Mouse (Mus musculus): ENCODE data around the gene Neurod2.
A peak's percentile ranks its signal among the peaks of the same experiment; 100 is the strongest.

The Neurod2 gene

DNA sequence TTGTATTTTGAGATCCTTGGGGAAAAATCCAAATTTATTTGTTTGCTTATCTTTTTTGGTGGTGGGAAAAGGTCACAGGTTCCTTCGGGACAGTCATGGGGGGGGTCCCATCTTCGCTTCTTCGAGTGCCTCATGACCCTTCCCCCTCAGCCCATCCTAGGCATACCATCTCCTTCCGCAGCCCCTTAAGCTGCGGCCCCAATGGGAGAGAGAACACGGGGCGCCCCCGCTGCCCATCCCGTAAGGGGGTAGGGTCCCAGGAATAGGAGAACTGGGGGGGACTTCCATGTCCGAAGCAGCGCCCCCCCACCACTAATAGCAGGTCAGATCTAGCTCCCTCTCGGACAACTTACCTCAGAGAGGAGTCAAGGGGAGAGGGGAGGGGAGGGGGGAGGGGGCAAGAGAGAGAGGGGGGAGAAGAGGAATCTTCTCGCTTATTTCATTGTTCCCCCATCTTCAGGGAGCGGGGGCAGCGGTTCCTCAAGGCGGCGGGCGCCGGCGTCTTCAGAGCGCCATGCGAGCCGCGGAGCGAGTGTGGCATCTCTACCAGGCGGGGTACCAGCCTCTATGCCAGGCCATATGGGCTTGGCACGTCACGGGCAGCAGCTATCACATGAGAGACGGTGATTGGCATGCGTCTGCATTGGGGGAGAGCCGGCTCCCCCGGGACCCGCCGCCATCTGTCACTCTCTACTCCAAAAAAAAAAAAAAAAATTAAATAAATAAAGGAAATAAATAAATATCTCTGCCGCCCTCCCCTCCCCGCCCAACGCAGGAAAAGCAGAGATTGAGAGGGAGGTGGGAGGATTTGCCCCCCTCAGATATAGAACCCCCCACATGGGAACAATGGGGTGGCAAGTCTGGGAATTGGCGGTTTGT lies at the start of gene Neurod2:
TSS of gene Neurod2 (minus strand) at position 568 of the 879 bp plus-strand sequence.
- no peak for DNase-seq (ENCODE audit: low read depth in 1 of 2, low spot score in 2 of 2)

DNA sequence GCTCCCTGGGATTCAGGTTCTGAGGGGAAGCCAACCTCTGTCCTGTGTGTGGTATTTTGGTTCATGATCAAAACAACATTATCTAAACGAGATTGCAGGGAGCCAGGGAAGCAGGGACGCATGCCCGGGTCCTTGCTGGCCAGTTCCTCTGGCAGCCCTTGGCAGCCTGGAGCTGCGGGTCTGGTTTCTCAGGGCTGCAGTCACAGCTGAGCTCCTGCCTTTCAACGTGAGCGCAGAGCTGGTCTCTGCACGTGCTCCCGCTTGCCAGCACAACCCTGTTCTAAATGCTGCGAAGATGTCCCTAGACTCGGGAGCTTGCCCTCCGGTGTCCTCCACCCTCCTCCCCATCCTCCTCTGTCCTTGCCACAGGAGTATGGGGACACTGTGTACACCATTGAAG lies 48.3 kb upstream of the Neurod2 start:
- DNase-seq (ENCODE audit: low read depth in 1 of 2, low spot score in 2 of 2): no peak

DNA sequence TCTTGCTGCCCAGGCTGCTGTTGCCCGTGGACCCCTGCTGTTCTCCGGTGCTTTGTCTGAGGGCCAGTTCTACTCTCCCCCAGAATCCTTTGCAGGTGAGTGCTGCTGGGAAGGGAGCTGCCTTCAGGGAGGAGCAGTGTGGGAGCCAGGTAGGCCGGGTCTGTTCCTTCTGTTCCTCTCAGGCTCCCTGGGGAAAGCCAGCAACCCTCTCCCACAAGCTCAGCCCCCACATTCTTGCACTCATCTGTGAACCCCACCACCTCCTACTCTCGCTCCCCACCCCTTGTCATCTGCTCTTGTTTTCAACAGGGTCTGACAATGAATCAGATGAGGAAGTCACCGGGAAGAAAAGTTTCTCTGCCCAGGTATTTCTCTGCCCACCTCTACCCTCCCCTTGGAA lies 47.3 kb upstream of the Neurod2 start:
- DNase-seq (ENCODE audit: low read depth in 1 of 2, low spot score in 2 of 2): no peak

DNA sequence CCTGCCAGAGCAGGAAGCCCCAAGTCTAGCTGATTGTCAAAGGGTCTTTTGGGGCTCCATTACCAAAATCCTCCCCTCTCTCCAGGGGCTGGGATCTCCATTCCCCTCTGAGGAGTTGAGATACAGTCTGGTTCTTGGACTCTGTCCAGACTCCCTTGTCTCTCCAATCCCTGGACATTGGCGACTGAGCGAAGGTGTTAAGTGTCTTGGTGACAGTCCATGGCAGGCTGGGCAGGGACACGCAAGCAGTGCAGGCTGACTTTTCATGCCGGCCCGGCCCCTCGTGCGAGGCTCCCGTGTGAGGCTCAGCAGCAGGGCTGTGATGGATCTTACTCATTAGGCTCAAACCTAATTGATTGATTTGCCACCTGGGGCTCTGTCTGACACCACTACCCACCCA lies 44.8 kb upstream of the Neurod2 start:
- DNase-seq (ENCODE audit: low read depth in 1 of 2, low spot score in 2 of 2): no peak

DNA sequence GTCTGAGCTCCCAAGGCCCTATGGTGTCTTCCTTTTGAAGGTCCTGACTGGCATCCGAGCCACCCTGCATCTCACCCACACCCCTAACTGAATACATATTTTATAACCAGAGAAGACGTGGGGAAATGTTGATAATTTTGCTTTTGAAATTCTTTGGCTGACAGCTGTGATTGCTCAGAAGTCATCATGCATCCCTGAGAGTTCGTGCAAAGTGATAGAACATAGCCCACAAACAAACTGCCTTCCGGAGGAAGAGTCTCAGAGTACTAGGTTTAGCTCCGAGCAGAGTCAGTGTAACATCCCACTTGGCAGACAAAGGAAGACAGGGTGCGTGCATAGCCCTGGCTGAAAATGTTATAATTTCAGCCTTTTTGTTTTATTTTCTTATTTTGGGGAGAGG lies 43.8 kb upstream of the Neurod2 start:
- DNase-seq (ENCODE audit: low read depth in 1 of 2, low spot score in 2 of 2): no peak

DNA sequence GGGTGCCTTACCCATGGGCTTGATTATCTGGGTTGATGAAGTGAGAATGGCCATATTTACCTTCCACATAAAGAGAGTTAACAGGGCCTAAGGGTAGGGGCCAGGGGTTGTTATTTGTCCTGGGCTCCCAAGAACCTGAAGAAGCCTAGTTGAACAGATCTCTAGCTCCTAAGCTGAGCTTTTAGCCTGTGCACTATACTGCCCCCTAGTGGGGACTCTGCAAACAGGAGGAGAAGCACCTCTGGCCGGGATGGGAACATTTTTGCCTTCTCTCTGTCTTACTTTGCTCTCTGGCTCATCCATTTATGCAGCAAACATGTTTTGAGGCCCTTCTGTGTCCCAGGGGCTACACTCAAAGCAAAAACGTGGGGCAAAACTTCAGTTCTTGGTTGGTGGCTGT lies 43.0 kb upstream of the Neurod2 start:
- no peak for DNase-seq (ENCODE audit: low read depth in 1 of 2, low spot score in 2 of 2)

DNA sequence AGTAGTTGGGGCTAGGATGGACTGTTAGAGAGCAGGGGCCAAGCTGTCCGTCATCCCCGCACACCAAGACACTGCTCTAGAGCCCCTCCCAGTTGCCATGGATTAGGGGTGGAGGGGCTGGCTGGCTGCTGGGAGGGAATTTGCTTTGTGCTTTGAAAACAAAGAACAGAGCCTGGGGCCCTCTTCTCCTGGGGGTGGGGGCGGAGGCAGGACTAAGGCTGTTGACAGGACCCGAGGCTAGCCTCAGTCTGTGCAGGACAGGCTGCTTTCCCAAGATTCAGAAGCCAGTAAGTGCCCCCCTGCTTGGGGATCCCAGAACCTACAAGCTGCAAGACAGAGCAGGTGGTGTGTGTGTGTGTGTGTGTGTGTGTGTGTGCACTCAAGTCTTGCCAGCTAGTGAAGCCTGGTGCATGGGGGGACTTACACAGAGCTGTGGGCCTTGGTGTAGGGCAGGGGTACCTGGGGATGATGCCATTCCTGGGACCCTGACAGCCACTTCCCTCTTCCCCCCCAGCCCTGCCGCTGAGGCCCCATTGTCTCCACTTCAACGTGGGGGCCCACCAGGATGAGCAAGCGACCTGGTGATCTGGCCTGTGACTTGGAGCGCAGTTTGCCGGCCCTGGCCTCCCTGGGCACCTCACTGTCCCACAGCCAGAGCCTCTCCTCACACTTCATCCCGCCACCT lies 42.2 kb upstream of the Neurod2 start:
- no peak for DNase-seq (ENCODE audit: low read depth in 1 of 2, low spot score in 2 of 2)

DNA sequence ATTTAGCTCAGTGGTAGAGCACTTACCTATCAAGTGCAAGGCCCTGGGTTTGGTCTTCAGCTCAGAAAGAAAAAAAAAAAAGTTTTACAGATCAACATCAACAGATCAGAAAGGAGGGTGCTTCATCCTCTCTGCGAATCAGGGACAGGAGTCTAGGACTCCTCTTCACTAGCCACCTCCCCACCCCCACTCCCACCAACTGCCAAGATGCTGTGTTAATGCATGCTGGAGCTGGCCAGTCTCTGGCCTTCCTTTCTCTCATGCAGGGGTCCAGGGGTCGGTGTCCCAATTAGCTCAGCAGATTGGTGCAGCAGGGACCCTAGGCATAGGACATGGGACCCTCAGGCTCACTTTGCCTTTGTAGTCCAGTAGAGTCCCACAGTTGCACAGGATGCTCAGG lies 41.1 kb upstream of the Neurod2 start:
- no peak for DNase-seq (ENCODE audit: low read depth in 1 of 2, low spot score in 2 of 2)

DNA sequence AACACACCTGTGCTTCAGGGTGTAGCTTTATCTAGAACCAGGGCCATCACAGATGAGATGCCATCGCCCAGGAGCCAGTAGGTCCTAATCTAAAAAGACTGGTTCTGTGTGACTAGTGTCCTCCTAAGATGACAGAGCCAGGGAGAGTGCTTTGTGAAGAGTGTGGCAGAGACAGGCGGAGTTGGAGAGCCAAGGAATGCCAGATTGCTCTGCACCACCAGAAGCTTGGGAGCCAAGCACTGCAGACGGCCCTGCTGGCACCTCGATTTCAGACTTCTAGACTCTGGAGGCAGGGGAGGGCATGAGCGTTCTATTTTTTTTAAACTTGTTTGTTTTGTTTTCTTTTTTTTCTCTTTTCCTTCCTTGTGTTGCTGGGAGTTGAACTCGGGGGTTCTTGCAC lies 39.9 kb upstream of the Neurod2 start:
- DNase-seq (ENCODE audit: low read depth in 1 of 2, low spot score in 2 of 2): no peak

DNA sequence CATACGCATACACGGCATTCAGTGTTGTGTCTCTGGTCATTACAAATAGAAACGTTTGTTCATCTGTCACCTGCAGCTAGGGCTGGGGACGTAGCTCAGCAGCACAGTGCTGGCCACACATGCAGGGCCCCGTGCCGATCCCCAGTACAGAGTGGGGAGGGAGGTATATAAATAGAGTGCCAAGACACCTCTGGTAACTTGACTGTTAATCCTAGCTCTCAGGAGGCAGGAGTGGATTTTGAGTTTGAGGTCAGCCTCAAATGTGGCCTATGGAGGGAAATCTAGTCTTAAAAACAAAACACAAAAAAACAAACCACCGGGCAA lies 38.4 kb upstream of the Neurod2 start:
- no peak for DNase-seq (ENCODE audit: low read depth in 1 of 2, low spot score in 2 of 2)

DNA sequence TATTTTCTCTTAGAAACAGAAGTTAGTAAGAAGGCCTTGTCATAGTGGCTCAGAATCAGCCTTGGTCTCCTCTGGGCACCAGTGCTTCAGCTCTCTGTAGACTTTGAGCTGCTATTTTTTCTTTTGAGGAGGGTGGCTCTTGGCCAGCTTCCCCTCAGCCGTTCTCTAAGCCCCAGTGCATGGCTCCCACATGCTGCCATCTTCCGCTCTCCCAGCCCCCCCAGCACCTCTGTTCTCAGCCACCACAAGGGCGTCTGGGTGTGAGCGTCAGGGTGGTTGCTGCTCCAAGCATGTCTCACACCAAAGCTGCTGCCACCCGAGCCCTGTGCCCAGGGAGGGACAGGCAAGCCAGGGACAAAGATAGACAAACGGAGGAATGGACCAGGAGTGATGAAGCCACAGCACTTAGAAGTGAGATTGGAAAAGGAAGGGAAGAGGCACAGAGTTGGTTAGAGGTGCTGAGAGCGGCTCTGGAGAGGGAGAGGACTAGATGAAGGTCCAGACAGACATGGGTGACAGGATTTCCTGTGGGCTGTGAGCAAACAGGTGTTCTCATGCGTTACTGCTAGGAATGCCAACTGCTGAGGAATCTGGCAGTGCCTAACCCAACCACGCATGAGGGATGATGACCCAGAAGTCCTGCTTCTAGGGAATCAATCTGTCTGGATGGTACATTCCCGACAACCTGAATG lies 37.9 kb upstream of the Neurod2 start:
- no peak for DNase-seq (ENCODE audit: low read depth in 1 of 2, low spot score in 2 of 2)

DNA sequence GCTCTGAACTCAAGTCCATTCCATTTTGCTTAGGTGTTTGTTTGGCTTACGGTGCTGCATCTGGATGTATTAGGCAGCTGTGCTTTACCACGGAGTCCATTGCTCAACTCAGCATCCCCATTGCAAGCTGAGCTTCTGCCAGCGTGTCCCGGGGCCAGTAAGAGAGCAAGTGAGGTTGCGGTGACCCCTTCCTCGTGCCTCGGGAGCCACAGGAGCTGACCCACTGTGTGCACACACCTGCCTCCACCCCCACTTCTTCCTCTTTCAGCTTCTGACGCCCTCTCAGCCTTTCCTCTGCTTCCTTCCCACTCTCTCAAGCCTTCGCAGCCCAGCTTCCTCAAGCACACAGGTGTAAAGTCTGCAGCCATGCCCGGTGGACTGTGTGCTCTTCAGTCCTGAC lies 36.8 kb upstream of the Neurod2 start:
- no peak for DNase-seq (ENCODE audit: low read depth in 1 of 2, low spot score in 2 of 2)

DNA sequence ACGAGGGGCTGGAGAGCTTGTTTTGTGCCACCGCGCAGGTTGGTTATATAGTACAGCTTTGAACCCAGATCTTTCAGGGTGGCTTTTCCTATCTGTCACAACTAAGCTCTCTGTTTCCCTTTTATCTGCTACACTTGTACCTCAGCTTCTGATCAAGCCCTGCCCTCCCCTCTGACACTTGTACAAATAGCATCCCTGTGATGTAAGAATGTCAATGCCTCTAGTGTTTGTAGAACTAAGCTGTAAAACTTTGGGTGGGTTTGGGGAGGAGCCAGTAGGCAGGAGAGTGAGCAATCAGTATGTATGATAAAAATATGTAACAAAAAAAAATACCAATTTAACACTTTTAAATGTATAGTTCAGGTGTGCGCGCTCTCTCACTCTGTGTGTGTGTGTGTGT lies 35.0 kb upstream of the Neurod2 start:
- DNase-seq (ENCODE audit: low read depth in 1 of 2, low spot score in 2 of 2): no peak

DNA sequence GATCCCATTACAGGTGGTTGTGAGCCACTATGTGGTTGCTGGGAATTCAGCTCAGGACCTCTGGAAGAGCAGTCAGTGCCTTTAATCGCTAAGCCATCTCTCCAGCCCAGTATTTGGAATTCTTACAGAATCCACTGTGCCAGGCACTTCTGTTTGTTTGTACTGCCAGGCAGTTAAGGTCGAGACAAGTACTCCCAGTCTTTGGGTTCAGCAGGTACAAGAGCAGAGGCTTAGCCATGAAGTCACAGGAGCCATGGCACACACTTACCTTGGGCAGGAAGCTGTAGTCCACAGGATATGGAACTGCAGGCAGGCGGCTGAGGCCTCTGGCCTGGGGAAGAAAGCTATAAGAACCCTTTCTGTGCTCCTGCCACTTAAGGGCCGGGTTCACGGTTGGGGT lies 34.4 kb upstream of the Neurod2 start:
- DNase-seq (ENCODE audit: low read depth in 1 of 2, low spot score in 2 of 2): no peak

DNA sequence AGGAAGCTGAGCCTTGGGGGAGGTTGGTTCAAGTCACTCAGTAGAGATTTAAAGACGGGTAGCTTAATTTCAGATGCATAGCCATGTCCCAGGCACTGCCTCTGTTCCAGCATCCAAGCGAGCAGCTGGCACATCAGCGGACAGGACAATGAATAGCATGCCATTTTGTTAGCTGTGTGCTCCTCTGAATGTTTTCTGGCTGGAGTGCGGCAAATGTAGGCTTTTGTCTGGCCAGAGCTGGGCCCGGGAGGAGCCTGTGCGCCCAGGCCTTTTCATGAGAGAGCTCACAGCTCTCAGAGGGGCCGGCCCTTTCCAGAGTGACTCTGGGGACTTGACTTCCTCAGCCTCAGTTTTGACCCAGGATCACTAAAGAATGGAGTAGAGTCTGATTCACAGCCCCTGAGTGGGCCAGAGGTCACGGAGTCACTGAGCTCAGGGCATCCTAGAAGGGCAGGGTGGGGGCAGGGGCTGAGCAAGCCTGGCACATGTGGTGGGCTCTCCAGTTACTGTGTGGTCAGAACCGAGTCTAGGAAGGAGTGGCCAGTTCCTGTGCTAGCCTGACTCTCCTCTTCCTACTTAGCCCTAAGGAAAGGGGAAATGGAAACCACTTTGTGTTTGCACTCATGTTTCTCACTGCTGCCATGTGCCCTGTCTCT lies 31.5 kb upstream of the Neurod2 start:
- DNase-seq (ENCODE audit: low read depth in 1 of 2, low spot score in 2 of 2): peak in 1 of 2 experiments; percentile 16

DNA sequence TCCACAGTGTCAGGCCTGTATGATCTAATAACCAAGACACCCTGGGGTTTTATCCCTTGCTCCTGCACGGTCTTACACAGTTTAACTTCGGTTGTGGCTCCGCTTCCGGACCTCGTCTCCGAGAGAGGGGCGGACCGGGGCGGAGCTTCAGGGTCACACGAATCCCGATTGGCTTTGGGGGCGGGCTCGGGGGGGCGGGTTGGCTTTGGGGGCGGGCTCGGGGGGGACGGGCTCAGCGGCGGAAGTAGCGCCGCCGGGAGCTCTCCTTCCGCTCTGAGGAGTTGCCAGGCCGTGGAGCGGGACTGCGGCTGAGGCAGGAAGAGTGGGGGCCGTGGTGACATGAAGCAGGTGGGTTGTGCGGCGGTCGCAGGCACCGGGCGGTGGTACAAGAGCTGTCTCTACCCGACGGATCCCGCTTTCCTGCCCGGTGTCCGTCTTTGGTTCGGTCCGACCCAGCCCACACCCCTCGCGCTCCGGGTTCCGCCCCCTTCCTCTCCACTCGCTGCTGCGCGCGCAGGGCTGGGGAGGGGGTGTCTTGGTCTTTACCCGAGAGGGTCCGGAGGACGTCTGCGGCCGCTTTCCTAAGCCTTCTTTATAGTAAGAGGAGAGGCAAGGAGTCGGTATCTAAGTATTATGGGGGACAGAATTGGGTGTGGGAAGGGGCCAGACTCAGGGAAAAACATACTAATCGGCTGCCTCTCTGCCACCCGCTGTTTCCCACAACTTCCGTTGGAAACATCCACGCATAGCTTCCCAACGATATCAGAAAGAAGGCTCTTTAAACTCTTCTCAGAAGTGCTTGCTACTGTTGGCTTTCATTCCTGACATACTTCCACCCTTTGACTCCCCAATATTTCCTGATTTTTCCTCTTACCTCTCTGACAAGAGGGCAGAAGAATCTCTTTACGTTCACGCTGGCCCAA lies 29.0 kb upstream of the Neurod2 start, which contains the start of gene Stard3:
TSS of gene Stard3 (plus strand) at position 208 of the 923 bp plus-strand sequence.
- peak; percentile 64 to 74 for DNase-seq (ENCODE audit: low read depth in 1 of 2, low spot score in 2 of 2)

DNA sequence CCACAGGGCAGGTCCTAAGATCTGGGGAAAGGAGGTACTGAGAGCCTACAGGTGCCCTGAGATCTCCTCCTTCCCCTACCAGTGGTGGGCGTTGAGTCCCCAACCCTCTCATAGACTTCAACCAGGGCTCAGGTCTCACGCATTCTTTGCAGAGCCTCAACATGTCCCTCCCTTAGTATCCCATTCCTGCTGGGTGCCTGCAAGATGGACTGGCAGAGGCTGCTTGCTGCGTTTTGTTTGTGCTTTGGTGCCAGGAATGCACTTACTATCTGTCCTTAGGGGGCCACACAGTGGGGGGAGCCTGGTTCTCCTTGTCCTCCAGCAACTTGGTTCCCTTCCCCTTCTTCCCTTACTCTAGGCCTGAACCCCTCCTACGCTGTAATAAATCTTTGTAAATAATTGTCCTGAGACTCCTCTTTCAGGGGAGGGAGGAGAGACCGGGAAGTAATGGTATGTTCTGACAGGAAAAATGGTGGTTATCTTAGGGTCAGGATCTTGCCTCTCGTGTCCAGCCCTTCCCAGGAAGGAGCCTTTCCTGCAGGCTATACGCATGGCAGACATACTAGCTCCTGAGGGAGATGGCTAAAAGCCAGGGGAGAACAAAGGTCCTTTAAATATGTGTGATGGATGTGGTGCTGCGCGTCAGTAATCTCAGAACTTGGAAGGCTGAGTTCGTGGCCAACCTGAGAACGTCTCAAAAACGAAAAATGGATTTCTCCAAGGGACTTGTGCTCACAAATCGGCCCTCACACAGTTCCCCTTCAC lies 28.1 kb upstream of the Neurod2 start:
- no peak for DNase-seq (ENCODE audit: low read depth in 1 of 2, low spot score in 2 of 2)

DNA sequence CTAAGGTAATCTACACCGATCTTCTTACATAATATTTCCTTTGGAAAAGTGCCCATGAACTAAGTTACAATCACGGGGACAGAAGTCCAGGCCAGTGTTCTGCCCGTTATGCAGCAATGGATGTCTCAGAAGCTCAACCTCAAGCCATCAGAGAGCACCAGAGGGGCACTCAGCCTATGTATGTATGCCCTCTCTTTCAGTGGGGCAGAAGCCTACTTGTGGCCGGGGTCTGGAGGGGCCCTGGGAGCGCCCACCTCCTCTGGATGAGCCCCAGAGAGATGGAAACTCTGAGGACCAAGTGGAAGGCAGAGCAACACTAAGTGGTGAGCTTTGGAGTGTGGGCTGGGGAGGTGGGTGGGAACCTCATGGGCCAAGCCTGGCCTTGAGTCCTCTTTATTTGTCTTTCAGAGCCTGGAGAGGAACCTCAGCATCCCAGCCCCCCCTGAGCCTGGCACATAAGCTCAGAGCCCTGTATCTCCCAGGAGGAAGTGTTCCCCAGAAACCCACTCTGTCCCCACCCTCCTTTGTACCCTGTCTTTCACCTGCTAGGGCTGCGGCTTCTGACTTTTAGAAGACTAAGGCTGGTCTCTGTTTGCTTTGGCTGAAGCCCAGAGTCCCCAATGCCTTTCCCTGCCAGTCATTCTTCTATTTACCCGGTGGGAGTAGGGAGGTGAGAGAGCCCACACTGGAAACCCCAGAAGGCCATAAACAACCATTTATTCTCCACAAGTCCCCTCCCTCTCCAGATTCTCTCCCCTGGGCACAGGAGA lies 27.4 kb upstream of the Neurod2 start:
- DNase-seq (ENCODE audit: low read depth in 1 of 2, low spot score in 2 of 2): no peak

DNA sequence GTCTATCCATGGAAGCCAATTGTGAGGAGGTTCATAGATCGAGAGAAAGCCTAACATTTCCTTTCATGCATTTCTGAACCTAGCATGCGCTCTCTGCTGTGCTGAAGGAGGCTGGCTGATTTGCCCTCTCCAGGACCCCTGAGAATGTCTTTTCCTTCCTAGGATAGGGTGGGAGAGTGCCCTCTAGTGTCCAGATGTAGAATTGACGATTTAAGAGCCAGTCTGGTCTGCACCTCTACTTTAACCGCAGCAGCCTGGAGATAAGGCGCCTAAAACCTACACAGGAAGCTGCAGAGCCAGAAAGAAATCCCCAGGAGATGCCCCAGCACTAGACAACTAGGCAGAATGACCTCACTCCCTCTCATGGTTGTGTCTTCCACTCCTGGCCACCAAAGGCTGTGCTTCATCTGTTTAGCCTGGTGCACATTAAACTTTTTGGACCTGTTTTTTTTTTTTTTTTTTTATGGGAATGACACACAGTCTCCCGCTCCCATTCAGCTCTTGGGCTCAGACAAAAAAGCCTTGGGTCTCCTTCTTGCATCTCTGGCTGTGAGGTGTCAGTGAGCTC lies 26.4 kb upstream of the Neurod2 start:
- DNase-seq (ENCODE audit: low read depth in 1 of 2, low spot score in 2 of 2): no peak

All from monocyte, adult 2 months (primary cell).